Comparison of ENCODE assay signal across 9 mouse cellular contexts in the genomic region with DNA sequence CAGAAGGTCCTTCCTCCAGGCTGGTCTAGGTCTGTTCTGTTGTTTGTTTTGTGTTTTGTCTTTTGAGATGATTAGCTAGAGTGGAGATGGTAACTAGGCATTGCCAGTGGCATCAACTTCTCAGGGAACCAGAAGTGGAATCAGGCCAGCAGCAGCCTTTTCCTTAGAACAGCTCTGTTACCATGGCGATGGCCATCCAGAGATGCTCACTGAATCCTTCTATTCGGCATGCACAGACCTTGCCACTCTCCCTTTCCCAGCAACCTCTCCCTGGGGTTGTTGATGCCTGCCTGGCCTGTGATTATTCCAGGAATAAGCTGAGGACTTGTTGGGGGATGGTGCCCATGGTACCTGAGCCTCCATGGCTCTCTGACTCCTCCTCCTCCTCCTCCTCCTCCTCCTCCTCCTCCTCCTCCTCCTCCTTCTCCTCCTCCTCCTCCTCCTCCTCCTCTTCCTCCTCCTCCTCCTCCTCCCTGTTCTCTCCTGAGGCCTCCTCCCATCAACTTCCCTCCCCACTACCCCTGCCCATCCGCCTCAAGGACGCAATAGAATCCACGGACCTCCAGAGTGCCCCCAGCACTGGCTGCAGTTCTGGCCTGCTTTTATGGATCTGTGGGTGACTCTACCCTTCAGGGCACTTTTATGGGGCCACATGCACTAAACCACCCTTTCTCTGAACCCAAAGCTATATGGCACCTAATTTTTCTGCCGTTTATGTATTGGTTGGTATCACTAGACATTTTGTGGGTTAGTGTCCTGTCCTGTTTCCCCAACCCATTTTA. TPM values are rescaled to one million over a fixed set of nuclear protein-coding genes. Genes with fewer than 3 reads are reported as not detected.
DNase-seq lines count a peak whose midpoint lies in the region; ATAC-seq and TF ChIP-seq lines count a peak whose summit lies in the region.
"Had no signal": no experiment of that assay in that cellular context is flagged by ENCODE, and none has a peak within 500 bp of the region (broad histone marks: within the 10 kb centered on the region; RNA-seq: fewer than 3 reads in every experiment).

No protein-coding gene starts in this region.

- no peak for TF ChIP-seq POLR2A in embryonic fibroblast, embryonic 13.5 days (IDR thresholded peaks at IDR 0.05; ENCODE audit: low read depth, low read length)

- peaks cover 35% of the 10 kb centered on the region for H3K4me1 ChIP-seq in embryonic fibroblast, embryonic 13.5 days (ENCODE audit: control insufficient read depth, insufficient read depth, low read length)
- peaks cover 39% of the 10 kb centered on the region for H3K4me1 ChIP-seq in midbrain, embryonic 14.5 days (ENCODE audit: control insufficient read depth, insufficient read depth, low read length)

- peak; percentile 87 for ATAC-seq in midbrain, embryonic 14.5 days (ENCODE audit: low FRiP score, low TSS enrichment)

- H3K36me3 ChIP-seq in midbrain, embryonic 14.5 days (ENCODE audit: control insufficient read depth, insufficient read depth, low read length), result no peaks in the 10 kb centered on the region

- TF ChIP-seq CTCF in embryonic fibroblast, embryonic 13.5 days (IDR thresholded peaks at IDR 0.05; ENCODE audit: borderline replicate concordance, insufficient read depth, low read length), result no peak

- no peaks in the 10 kb centered on the region for H3K27me3 ChIP-seq in midbrain, embryonic 14.5 days (ENCODE audit: control insufficient read depth, insufficient read depth, low read length)
- H3K27me3 ChIP-seq: lung, embryonic 15.5 days had no signal

- H3K9me3 ChIP-seq in midbrain, embryonic 14.5 days (ENCODE audit: control insufficient read depth, low read length), result no peaks in the 10 kb centered on the region
- H3K9me3 ChIP-seq: lung, embryonic 15.5 days had no signal

- H3K4me2 ChIP-seq in midbrain, embryonic 14.5 days (ENCODE audit: low read length), result no peak overlapping the region
- H3K4me2 ChIP-seq: lung, embryonic 15.5 days had no signal

- 53% methylated on average over 6 of the region's 6 CpGs for WGBS in midbrain, embryonic 14.5 days

- no peak overlapping the region for H3K9ac ChIP-seq in midbrain, embryonic 14.5 days (replicated peaks; ENCODE audit: low read length)
- H3K9ac ChIP-seq: lung, embryonic 15.5 days had no signal

- DNase-seq in brain, adult 2 months (ENCODE audit: low read depth, low spot score), result peak; percentile 91
- peak; percentile 60 to 65 for DNase-seq in layer of hippocampus, adult 8-10 months (ENCODE audit: low spot score in 2 of 2)
- peak; percentile 91 for DNase-seq in midbrain, embryonic 14.5 days
- no peak for DNase-seq in natural killer cell, adult 2 months (ENCODE audit: low spot score in 2 of 2)
- no peak for DNase-seq in gastrocnemius, postnatal 4 days (ENCODE audit: low spot score in 2 of 2)
- DNase-seq in lung, postnatal 14 days, result no peak
- DNase-seq in cerebellum, adult 9-10 months, result no peak

- no peak overlapping the region for H3K4me3 ChIP-seq in embryonic fibroblast, embryonic 13.5 days (ENCODE audit: insufficient read depth, low read length)
- H3K4me3 ChIP-seq in midbrain, embryonic 14.5 days (replicated peaks; ENCODE audit: low read depth, low read length), result no peak overlapping the region
- H3K4me3 ChIP-seq: lung, embryonic 15.5 days had no signal

- peak overlapping the region; percentile 98 for H3K27ac ChIP-seq in embryonic fibroblast, embryonic 13.5 days (ENCODE audit: insufficient read depth, low read length)
- H3K27ac ChIP-seq in midbrain, embryonic 14.5 days (replicated peaks; ENCODE audit: low read depth, low read length), result peak overlapping the region; percentile 87

RNA-seq across cellular contexts. Expression of gene P4ha3, which starts 22.7 kb away (rescaled TPM):
- polyA plus RNA-seq in embryonic fibroblast, embryonic 13.5 days (2011; ENCODE audit: insufficient read length, low read depth, missing spikeins), result 91.9 and 100 TPM in 2 replicates
- total RNA-seq in layer of hippocampus, adult 8-10 months (2022), result 10 to 100 TPM in 2 of 4 experiments, 1 to 10 TPM in 2; 4.7 to 16.0 (median 9.0) TPM
- polyA plus RNA-seq in midbrain, embryonic 14.5 days (2014; fragmentation: Nextera tagmentation; extraction: Ambion mirVana), result 6.8 and 7.8 TPM in 2 replicates
- 10 to 100 TPM; 15.2 to 17.6 TPM for total RNA-seq in gastrocnemius, postnatal 4 days (2021)

Comparison
In these comparisons a context has a peak if more than half of its experiments do, and no peak if none do; other contexts are left out.
1. DNase-seq: peak in brain, adult 2 months (single experiment), layer of hippocampus, adult 8-10 months (2 of 2) and midbrain, embryonic 14.5 days (single experiment); none in natural killer cell, adult 2 months (0 of 2), gastrocnemius, postnatal 4 days (0 of 2), lung, postnatal 14 days (single experiment) and cerebellum, adult 9-10 months (single experiment).